Comparison of ENCODE assay signal across 8 mouse cellular contexts in the genomic region with DNA sequence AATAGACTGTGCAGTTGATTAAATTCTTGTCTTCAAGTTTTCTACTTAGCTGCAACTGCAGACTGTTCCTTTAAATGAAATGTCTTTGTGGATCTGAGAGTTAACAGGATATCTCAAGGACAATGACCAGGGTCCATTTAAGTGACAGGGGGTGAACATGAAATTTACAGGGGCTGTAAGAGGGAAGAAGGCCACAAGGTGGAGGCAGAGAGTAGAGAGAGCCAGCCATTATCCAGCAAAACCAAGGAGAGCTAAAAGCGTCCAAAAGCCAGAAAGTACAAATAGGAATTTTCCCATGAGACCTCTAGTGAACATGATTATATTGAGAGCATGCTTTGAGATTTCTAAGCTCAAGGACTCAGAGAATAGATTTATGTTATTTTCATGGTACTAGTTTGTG.
A peak's percentile ranks its signal among the peaks of the same experiment; 100 is the strongest.
DNase-seq lines count a peak whose midpoint lies in the region; ATAC-seq and TF ChIP-seq lines count a peak whose summit lies in the region.

No protein-coding gene starts in this region.

- no peak overlapping the region for H3K4me3 ChIP-seq in heart, embryonic 10.5 days
- H3K4me3 ChIP-seq in kidney, postnatal 0 days (replicated peaks; ENCODE audit: low read depth, low read length) = no peak overlapping the region
- H3K4me3 ChIP-seq in neural tube, embryonic 14.5 days (ENCODE audit: low read depth, low read length) = no peak overlapping the region

- TF ChIP-seq CTCF in kidney, postnatal 0 days (IDR thresholded peaks at IDR 0.05; ENCODE audit: low read depth) = peak; percentile 83

- H3K27me3 ChIP-seq in heart, embryonic 10.5 days (ENCODE audit: insufficient read depth, poor library complexity, severe bottlenecking) = no peaks in the 10 kb centered on the region
- no peaks in the 10 kb centered on the region for H3K27me3 ChIP-seq in kidney, postnatal 0 days (ENCODE audit: insufficient read depth, low read length)
- H3K27me3 ChIP-seq in neural tube, embryonic 14.5 days (ENCODE audit: control insufficient read depth, insufficient read depth, low read length) = no peaks in the 10 kb centered on the region

- ATAC-seq in kidney, postnatal 0 days (replicated peaks; ENCODE audit: low FRiP score, low read depth) = no peak
- peak; percentile 75 for ATAC-seq in neural tube, embryonic 14.5 days (ENCODE audit: low read depth)

- DNase-seq in heart, postnatal 14 days = peak; percentile 24 to 61
- DNase-seq in heart, embryonic 10.5 days (ENCODE audit: low spot score) = no peak
- DNase-seq in thymus, postnatal 14 days = peak; percentile 22
- DNase-seq in thymus, postnatal 25 days = no peak
- DNase-seq in embryo, embryonic 11.5 days (ENCODE audit: low read depth, low spot score) = peak; percentile 36
- DNase-seq in kidney, postnatal 0 days (ENCODE audit: low spot score) = peak; percentile 85
- DNase-seq in cerebellum, adult 11-12 months = no peak

- H3K9ac ChIP-seq in kidney, postnatal 0 days (ENCODE audit: low read depth, low read length) = no peak overlapping the region
- no peak overlapping the region for H3K9ac ChIP-seq in neural tube, embryonic 14.5 days (replicated peaks; ENCODE audit: low read depth, low read length)

- intact Hi-C loops in heart, postnatal 14 days (cut with DNase I) = no loop called here

- no peak overlapping the region for H3K27ac ChIP-seq in heart, embryonic 10.5 days
- no peak overlapping the region for H3K27ac ChIP-seq in kidney, postnatal 0 days
- H3K27ac ChIP-seq in neural tube, embryonic 14.5 days (ENCODE audit: low read depth, low read length) = no peak overlapping the region

- H3K4me2 ChIP-seq in kidney, postnatal 0 days (ENCODE audit: low read length) = no peak overlapping the region
- no peak overlapping the region for H3K4me2 ChIP-seq in neural tube, embryonic 14.5 days (ENCODE audit: low read depth, low read length)

- no peaks in the 10 kb centered on the region for H3K9me3 ChIP-seq in heart, embryonic 10.5 days
- no peaks in the 10 kb centered on the region for H3K9me3 ChIP-seq in kidney, postnatal 0 days (replicated peaks; ENCODE audit: low read length)
- H3K9me3 ChIP-seq in neural tube, embryonic 14.5 days (ENCODE audit: control insufficient read depth, low read length) = no peaks in the 10 kb centered on the region

- WGBS in heart, embryonic 10.5 days = 14% methylated on average over 1 of the region's 1 CpGs
- 10% methylated on average over 1 of the region's 1 CpGs for WGBS in kidney, postnatal 0 days
- 3% methylated on average over 1 of the region's 1 CpGs for whole genome bisulfite sequencing in neural tube, embryonic 14.5 days

- H3K36me3 ChIP-seq in heart, embryonic 10.5 days = no peaks in the 10 kb centered on the region
- no peaks in the 10 kb centered on the region for H3K36me3 ChIP-seq in kidney, postnatal 0 days (ENCODE audit: insufficient read depth, low read length)
- H3K36me3 ChIP-seq in neural tube, embryonic 14.5 days (ENCODE audit: control insufficient read depth, insufficient read depth, low read length) = no peaks in the 10 kb centered on the region

- H3K4me1 ChIP-seq in heart, embryonic 10.5 days = no peaks in the 10 kb centered on the region
- H3K4me1 ChIP-seq in kidney, postnatal 0 days (replicated peaks; ENCODE audit: insufficient read depth, low read length) = no peaks in the 10 kb centered on the region
- H3K4me1 ChIP-seq in neural tube, embryonic 14.5 days (ENCODE audit: control insufficient read depth, insufficient read depth, low read length) = no peaks in the 10 kb centered on the region

Comparison
In these comparisons a context has a peak if more than half of its experiments do, and no peak if none do; other contexts are left out.
1. DNase-seq: peak in heart, postnatal 14 days (2 of 2), thymus, postnatal 14 days (single experiment), embryo, embryonic 11.5 days (single experiment) and kidney, postnatal 0 days (single experiment); none in heart, embryonic 10.5 days (single experiment), thymus, postnatal 25 days (single experiment) and cerebellum, adult 11-12 months (single experiment).